Mouse (Mus musculus): ENCODE measurements around the gene Gm16223. TPM values are rescaled to one million over a fixed set of nuclear protein-coding genes. Genes with fewer than 3 reads are reported as not detected.

Gm16223 gene
- polyA plus RNA-seq, 1 experiment from 2014 or later: not detected

GRCm38 (mm10) chr5:42164731-42165130 is 97.0 kb downstream of the Gm16223 start:
- Histone ChIP-seq H3K27ac (replicated peaks) (no peak overlapping the region), H3K9me3 (no peaks in the 10 kb centered on the region), H3K4me1 (no peaks in the 10 kb centered on the region), H3K9ac (replicated peaks) (no peak overlapping the region), H3K36me3 (no peaks in the 10 kb centered on the region), H3K27me3 (no peaks in the 10 kb centered on the region), H3K4me2 (replicated peaks) (no peak overlapping the region), H3K4me3 (no peak overlapping the region)
- ATAC-seq (ENCODE audit: low FRiP score, low read depth): no peak
- 68% methylated on average over 2 of the region's 2 CpGs for WGBS

- Histone ChIP-seq H3K36me3 (no peaks in the 10 kb centered on the region), H3K27me3 (no peaks in the 10 kb centered on the region), H3K27ac (replicated peaks) (no peak overlapping the region), H3K4me2 (replicated peaks) (no peak overlapping the region), H3K9me3 (no peaks in the 10 kb centered on the region), H3K9ac (replicated peaks) (no peak overlapping the region), H3K4me3 (no peak overlapping the region), H3K4me1 (no peaks in the 10 kb centered on the region)
- 69% methylated on average over 1 of the region's 1 CpGs for WGBS
- no peak for ATAC-seq (ENCODE audit: low FRiP score, low read depth)
Measured at GRCm38 (mm10) chr5:42166311-42166710, 98.6 kb downstream of the Gm16223 start.

- H3K4me1 ChIP-seq: no peaks in the 10 kb centered on the region
- ATAC-seq (ENCODE audit: low FRiP score, low read depth): no peak
- 92% methylated on average over 3 of the region's 3 CpGs for WGBS
Measured at GRCm38 (mm10) chr5:42168071-42168470, 100.3 kb downstream of the Gm16223 start.

GRCm38 (mm10) chr5:42168785-42169184 is 101.0 kb downstream of the Gm16223 start:
- no peak overlapping the region for H3K9ac ChIP-seq (replicated peaks)
- no peak for ATAC-seq (ENCODE audit: low FRiP score, low read depth)
- no peak overlapping the region for H3K4me3 ChIP-seq
- H3K27me3 ChIP-seq: no peaks in the 10 kb centered on the region
- H3K27ac ChIP-seq (replicated peaks): no peak overlapping the region
- no peaks in the 10 kb centered on the region for H3K4me1 ChIP-seq
- no peak overlapping the region for H3K4me2 ChIP-seq (replicated peaks)
- 91% methylated on average over 5 of the region's 5 CpGs for WGBS
- no peaks in the 10 kb centered on the region for H3K9me3 ChIP-seq
- no peaks in the 10 kb centered on the region for H3K36me3 ChIP-seq

More at GRCm38 (mm10) chr5:42168071-42168470, 100.3 kb downstream of the Gm16223 start:
- Histone ChIP-seq H3K4me2 (replicated peaks) (no peak overlapping the region), H3K9me3 (no peaks in the 10 kb centered on the region), H3K27me3 (no peaks in the 10 kb centered on the region), H3K9ac (replicated peaks) (no peak overlapping the region), H3K4me3 (no peak overlapping the region), H3K36me3 (no peaks in the 10 kb centered on the region), H3K27ac (replicated peaks) (no peak overlapping the region)

- no peak overlapping the region for H3K4me3 ChIP-seq
- H3K27ac ChIP-seq (replicated peaks): no peak overlapping the region
- no peak overlapping the region for H3K4me2 ChIP-seq (replicated peaks)
- no peaks in the 10 kb centered on the region for H3K4me1 ChIP-seq
- no peak for ATAC-seq (ENCODE audit: low FRiP score, low read depth)
- no peaks in the 10 kb centered on the region for H3K27me3 ChIP-seq
- H3K9me3 ChIP-seq: no peaks in the 10 kb centered on the region
- no peak overlapping the region for H3K9ac ChIP-seq (replicated peaks)
- H3K36me3 ChIP-seq: no peaks in the 10 kb centered on the region
- 74% methylated on average over 2 of the region's 2 CpGs for WGBS
Measured at GRCm38 (mm10) chr5:42174109-42174508, 106.3 kb downstream of the Gm16223 start.

DNA sequence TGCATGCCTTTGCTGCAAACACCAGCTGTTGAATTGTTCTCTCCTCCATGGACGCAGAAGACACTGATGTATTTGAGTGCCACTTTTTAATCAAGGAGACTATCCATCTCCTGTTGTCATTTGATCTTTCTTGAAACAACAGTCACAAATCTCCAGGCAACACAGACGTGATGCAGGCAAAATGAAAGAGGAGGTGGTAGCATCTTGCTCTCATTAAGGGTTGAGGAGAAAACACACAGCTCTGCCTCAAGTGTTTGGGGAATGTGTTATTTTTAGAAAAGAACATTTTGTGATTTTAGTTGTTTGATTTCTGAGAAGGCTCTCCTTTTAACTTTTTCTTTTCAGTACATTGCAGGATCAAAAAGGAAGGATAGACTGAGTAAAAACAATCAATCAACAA is 107.7 kb downstream of the Gm16223 start:
- H3K4me1 ChIP-seq: no peaks in the 10 kb centered on the region
- no peak for ATAC-seq (ENCODE audit: low FRiP score, low read depth)
- H3K27me3 ChIP-seq: no peaks in the 10 kb centered on the region
- H3K9ac ChIP-seq (replicated peaks): no peak overlapping the region
- WGBS: 72% methylated on average over 2 of the region's 2 CpGs
- H3K27ac ChIP-seq (replicated peaks): no peak overlapping the region
- no peak overlapping the region for H3K4me2 ChIP-seq (replicated peaks)
- no peaks in the 10 kb centered on the region for H3K36me3 ChIP-seq
- H3K4me3 ChIP-seq: no peak overlapping the region
- H3K9me3 ChIP-seq: no peaks in the 10 kb centered on the region

DNA sequence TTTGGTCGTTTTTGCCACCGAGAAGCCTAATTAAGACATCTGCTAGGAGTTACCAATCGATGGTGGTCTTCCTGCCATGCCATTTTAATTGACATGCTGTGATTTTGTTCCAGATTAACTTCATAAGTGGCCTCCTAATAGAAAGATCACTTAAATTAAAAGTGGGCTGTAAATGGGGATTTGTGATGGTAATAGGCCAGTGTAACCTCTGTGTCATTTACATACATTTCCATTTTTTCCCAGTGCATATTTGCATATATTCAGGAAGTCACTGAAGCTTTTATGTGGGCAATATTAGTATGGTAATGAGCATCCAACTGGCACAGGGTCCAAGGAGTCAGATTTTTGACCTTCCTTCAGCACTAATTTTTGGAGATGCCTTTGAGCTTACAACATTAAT is 130.7 kb downstream of the Gm16223 start:
- H3K9ac ChIP-seq (replicated peaks): no peak overlapping the region
- no peaks in the 10 kb centered on the region for H3K9me3 ChIP-seq
- 53% methylated on average over 3 of the region's 3 CpGs for WGBS
- H3K4me2 ChIP-seq (replicated peaks): no peak overlapping the region
- no peaks in the 10 kb centered on the region for H3K4me1 ChIP-seq
- ATAC-seq (ENCODE audit: low FRiP score, low read depth): peak; percentile 58; the same call in 1 of the 2 replicates
- no peak overlapping the region for H3K4me3 ChIP-seq
- H3K27me3 ChIP-seq: no peaks in the 10 kb centered on the region
- H3K27ac ChIP-seq (replicated peaks): no peak overlapping the region
- no peaks in the 10 kb centered on the region for H3K36me3 ChIP-seq

DNA sequence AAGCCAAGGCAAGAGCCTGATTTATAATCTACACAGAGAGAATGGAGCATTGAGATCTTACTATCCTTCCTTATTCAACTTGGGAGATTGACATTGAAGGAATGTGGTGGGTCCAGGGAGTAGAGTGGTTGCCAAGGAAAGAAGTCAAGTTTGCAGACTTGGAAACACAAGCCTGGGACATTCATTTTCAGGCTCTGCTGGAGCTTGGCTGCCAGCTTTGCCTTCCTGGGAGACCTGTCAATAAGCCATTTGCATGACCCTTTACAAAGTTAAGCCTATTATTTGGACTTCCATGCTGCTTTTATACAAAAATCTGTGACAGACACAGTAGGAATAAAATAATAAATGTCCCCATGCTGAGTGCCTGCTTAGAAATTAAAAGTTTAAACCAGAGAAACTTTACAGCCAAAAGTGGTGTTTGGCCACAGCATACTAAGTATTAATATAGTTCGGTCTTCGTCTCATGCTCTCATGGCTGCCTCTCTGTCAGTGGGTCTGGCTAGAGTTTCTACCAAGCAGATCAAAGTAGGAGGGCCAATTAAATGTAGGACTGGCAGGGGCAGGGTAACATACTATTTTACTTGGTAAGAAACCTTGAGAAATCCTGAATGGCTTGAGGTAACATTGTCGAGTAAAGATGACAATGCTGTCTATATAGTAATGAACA is 139.8 kb downstream of the Gm16223 start:
- Histone ChIP-seq H3K36me3 (no peaks in the 10 kb centered on the region), H3K27me3 (0 out of 2 replicates have a peak, but pooled peaks cover 5% of the 10 kb centered on the region), H3K9me3 (no peaks in the 10 kb centered on the region), H3K4me3 (no peak overlapping the region), H3K27ac (replicated peaks) (no peak overlapping the region), H3K4me2 (replicated peaks) (no peak overlapping the region), H3K9ac (replicated peaks) (no peak overlapping the region), H3K4me1 (peaks cover 7% of the 10 kb centered on the region)
- ATAC-seq (ENCODE audit: low FRiP score, low read depth): 0 out of 2 replicates have a peak, but pooled peaks have one; percentile 19
- WGBS: 63% methylated on average over 3 of the region's 3 CpGs

GRCm38 (mm10) chr5:42211554-42212338 is 144.0 kb downstream of the Gm16223 start:
- Histone ChIP-seq H3K36me3 (no peaks in the 10 kb centered on the region), H3K4me2 (replicated peaks) (no peak overlapping the region), H3K27ac (replicated peaks) (no peak overlapping the region), H3K4me1 (peaks cover 7% of the 10 kb centered on the region), H3K27me3 (0 out of 2 replicates have a peak, but pooled peaks cover 5% of the 10 kb centered on the region), H3K9ac (replicated peaks) (no peak overlapping the region), H3K4me3 (no peak overlapping the region), H3K9me3 (no peaks in the 10 kb centered on the region)
- peak; percentile 72 for ATAC-seq (ENCODE audit: low FRiP score, low read depth)
- 14% methylated on average over 4 of the region's 4 CpGs for WGBS

- H3K4me2 ChIP-seq (replicated peaks): no peak overlapping the region
- no peak overlapping the region for H3K27ac ChIP-seq (replicated peaks)
- H3K36me3 ChIP-seq: no peaks in the 10 kb centered on the region
- no peak overlapping the region for H3K4me3 ChIP-seq
- WGBS: 71% methylated on average over 4 of the region's 4 CpGs
- no peaks in the 10 kb centered on the region for H3K9me3 ChIP-seq
- 0 out of 2 replicates have a peak, but pooled peaks cover 5% of the 10 kb centered on the region for H3K27me3 ChIP-seq
- ATAC-seq (ENCODE audit: low FRiP score, low read depth): peak; percentile 71
- no peak overlapping the region for H3K9ac ChIP-seq (replicated peaks)
- H3K4me1 ChIP-seq: peaks cover 7% of the 10 kb centered on the region
Measured at GRCm38 (mm10) chr5:42212353-42212752, 144.6 kb downstream of the Gm16223 start.

- Histone ChIP-seq H3K27me3 (no peaks in the 10 kb centered on the region), H3K9me3 (no peaks in the 10 kb centered on the region), H3K4me1 (no peaks in the 10 kb centered on the region), H3K4me3 (no peak overlapping the region), H3K9ac (replicated peaks) (no peak overlapping the region), H3K36me3 (no peaks in the 10 kb centered on the region), H3K4me2 (replicated peaks) (no peak overlapping the region), H3K27ac (replicated peaks) (no peak overlapping the region)
- ATAC-seq (ENCODE audit: low FRiP score, low read depth): no peak
- 74% methylated on average over 1 of the region's 1 CpGs for WGBS
Measured at GRCm38 (mm10) chr5:42224840-42225239, 157.1 kb downstream of the Gm16223 start.

- Histone ChIP-seq H3K27ac (replicated peaks) (no peak overlapping the region), H3K27me3 (no peaks in the 10 kb centered on the region), H3K4me2 (replicated peaks) (no peak overlapping the region), H3K9ac (replicated peaks) (no peak overlapping the region), H3K9me3 (no peaks in the 10 kb centered on the region), H3K4me3 (no peak overlapping the region), H3K4me1 (no peaks in the 10 kb centered on the region), H3K36me3 (no peaks in the 10 kb centered on the region)
- no peak for ATAC-seq (ENCODE audit: low FRiP score, low read depth)
- WGBS: 43% methylated on average over 2 of the region's 2 CpGs
Measured at GRCm38 (mm10) chr5:42228631-42229030, 160.9 kb downstream of the Gm16223 start.
